Mouse (Mus musculus) right cerebral cortex, postnatal 14 days (tissue): ENCODE results near the gene Fam184b.
"Not testable (repeated sequence)": the region's sequence is repeated elsewhere in the genome, so short reads cannot be mapped to it uniquely, and the experiment has no call there.

Source experiments
- DNase-seq: peaks from one replicate; pipeline ENCODE4 v3.0.0; 2022

Fam184b gene

DNA sequence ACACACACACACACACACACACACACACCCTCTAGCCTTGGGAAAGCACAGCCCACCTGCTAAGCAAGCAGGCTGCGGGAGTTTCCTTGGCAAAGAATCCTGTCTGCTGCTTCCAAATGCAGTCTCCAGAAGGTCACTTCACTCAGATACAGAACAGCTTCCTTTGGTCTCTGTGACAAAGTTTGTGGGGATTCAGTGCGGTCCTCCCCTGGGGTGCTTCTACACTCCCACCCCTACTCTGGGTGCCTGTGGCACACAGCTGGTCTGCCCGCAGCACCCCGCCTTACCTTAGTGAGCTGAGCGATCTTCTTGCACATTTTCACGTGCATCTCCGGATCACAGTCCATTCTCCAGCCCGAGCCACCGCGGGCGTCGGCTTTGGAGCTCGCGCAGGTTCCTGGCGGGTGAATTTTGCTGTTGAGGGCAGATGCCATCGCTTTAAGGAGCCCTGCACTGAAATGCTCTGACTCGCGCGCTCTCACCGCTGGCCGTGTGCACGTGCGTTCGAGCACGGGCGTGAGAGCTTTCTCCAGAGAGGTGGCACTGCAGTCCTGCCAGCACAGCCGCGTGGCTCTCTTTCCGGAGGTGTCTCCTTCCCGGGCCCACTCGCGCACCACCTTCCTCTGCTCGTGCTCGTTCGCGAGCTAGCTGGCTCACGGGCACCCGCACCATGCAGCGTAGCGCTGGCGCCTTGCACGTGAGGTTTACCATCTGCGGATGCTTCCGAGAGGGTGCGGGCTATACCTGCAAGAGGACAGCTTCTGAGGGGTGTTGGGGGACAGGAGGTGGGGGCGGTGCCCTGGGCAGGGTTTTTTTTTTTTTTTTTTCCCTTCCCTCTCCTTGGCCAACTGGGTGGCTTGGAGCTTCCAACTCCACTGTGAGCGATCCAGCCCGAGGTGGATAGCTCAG, at the start of gene Fam184b:
TSS of gene Fam184b (minus strand) at position 809 of the 909 bp plus-strand sequence.
- DNase-seq: peak; percentile 80

DNA sequence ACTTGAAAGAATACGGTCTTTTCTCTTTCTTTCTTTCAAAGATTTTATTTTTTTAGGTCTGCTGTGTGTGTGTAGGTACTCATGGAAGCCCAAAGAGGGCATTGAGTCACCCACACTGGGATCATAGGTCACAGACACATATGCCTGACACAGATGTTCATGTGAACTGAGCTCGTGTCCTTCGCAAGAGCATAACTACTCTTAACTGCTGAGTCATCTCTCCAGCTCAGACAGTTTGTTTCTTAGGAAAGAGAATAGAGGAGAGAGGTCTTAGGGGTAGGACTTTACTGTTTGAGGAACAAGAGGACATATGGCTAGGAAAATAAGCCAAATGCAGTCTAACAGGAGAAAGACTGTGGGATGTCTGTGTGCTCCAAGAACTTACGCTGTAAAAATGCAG, 49.7 kb upstream of the Fam184b start:
- DNase-seq: no peak

DNA sequence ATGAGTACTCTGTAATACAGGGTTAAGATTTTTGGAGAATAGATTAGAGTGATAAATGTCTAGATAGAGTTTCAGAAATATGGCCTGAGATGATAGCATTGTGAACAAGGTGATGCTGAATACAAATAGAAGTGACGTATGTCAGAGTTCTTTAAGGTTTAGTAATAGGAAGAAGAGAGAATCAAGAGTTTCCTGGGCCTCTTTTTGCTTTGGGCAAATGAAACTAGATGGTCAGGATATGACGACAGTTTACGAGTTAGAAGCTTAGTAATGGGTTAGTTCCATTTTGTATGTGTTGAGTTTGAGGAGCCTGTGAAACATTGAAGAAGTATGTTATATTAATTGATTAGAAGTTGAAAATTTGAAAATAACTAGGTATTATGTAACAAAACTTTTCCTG, 46.8 kb upstream of the Fam184b start:
- DNase-seq: no peak

DNA sequence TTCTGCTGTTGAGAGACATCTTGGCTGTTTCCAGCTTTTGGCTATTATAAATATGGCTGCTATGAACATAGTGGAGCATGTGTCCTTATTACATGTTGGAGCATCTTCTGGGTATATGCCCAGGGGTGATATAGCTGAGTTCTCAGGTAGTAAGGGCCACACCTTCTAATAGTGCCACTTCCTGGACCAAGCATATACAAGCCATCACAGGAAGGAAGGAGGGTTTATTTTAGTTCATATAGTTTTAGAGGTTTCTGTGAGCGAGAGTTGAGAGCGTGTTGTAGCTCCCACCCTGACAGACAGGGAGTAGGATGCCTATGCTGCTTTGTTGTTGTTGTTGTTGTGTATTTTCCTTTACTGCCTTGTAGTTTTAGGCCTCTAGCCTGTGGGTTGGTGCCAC, 45.8 kb upstream of the Fam184b start:
- DNase-seq: no peak

DNA sequence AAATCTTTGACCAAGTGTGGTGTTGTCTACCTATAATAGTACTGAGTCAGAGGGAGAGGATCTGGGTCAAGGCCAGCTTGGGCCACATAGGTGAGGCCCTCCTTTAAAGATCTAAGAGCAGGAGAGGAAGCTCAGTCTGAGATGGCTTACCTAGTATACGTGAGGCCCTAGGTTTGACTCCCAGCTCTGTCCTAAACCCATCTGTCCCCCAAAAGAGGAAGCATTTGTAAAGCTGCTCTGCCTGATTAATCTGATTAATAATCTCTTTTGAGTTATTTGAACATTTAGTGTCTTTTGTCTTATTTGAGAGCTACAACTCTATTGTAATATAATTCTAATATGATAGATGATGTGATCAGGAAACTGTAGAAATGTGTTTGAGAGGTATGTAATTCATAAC, 44.0 kb upstream of the Fam184b start:
- DNase-seq: no peak

DNA sequence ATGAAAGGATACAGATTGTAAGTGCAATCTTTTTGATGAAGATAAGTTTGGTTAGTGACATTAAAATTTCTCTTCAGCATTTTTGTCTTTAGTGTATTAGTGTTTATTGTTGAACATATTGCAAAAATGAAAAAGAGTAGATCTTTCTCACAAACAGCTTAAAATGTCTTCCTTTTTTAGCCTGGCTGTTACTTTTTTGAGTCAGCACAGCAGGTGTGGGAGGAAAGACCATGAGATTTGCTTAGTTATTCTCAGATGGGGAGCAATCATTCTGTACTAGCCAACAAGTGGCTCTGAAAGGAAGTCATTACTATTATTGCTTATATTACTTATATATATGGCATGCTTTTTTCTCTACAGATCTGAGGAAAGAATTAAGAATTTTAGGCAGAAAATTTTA, 40.5 kb upstream of the Fam184b start:
- no peak for DNase-seq

DNA sequence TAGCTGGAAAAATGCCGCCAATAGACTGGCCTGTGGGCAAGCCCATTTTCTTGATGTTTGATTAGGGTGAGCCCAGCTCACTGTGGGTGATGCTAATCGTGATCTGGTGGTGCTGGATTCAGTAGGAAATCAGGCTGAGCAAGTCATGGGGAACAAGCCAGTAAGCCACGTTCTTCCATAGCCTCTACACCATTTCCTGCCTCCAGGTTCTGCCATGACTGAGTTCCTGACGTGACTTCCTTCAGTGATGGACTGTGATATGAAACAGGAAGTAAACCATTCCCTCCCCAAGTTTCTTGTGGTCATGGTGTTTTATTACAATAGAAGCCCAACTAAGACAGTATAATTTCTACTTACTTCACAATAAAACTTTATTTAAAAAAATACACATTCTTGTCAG, 38.2 kb upstream of the Fam184b start:
- DNase-seq: no peak

DNA sequence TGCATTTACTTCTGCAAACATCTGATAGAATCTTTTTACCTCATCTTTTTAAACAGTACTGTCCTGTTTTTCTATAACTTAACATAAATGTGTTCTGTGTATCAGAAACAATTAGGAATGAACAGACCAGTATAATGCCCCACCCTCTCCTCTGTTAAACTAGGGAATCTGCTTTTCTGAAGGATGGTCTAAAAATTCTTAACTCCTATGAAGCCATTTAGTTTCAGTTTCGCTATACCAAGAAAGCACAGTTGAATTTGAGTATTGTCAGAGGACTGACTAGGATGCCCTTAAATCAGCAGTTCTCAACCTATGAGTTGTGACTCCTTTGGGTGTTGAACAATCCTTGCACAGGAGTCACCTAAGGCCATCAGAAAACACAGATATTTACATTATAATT, 35.6 kb upstream of the Fam184b start:
- DNase-seq: no peak

DNA sequence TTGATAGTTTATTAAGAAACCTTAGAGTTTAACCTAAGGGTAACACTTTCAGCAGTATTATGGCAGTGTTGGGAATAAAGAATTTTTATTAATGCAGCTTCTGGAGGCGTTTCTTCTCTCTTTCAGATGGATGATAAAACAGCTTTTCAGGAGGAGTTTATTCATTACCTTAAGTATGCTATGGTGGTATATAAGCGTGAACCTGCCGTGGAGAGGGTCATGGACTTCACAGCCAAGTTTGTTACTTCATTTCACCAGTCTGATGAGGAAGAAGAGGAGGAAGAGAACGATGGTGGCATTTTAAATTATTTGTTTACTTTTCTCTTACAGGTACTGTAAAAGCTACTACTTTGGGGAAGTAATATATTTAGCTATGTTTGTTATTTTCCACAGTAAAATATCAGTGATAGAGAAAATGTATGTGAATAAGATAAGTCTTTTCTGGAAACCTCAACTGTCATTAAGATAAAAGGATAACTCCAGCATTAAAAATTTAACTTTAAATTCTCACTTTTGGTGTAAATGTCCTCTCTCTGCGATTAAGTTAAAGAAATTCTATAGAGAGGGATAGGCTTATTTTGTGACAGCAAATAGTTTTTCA, 31.6 kb upstream of the Fam184b start:
- no peak for DNase-seq

DNA sequence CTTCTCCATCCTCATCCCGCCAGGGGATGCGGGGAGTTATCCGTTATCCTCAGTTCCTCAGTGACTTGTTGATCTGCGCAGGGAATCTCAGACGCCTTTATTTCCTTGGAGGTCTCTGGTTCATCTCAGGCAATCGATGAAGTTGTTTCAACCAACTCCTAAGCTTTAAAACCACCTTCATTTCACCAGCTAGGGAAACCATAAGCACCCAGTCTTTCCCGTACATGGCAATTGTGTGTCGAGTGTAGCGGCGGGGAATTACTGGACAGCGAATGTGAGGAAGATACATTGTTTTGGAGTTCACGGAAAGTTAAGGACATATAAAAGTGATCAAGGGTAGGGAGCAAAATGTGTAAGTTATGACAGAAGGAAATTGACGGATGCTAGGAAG, 30.9 kb upstream of the Fam184b start:
- DNase-seq: no peak

DNA sequence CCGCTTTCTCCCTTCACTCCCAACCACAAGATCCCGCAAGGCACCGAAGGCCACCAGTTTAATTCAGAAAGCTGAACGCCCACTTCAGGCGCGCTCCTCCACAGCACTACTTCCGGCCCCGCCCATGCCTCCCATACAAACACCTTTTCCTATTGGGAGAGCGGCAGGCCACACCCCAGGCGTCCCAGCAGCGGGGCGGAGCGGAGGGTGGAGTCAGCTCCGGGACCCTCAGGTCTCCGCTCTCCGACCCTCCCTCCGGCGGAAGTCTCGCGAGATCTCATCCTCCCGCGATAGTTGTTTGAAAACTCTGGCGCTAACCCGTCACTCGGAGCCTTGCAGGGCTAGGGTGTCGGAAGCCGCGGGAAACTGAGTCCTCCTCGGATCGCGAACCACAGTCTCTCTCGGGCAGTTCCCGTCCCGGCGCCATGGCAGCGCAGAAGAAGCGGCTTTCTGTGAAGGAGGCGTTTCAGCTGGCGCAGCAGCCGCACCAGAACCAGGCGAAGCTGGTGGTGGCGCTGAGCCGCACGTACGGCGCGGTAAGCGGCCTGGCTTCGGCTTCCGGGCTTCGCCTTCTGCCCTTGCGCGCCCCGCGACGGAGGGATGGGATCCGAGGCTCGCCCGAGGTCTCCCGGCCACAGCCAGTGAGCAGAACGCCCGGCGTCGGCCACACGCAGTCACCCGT, 30.3 kb upstream of the Fam184b start, which contains the start of gene Ncapg:
TSS of gene Ncapg (plus strand) at position 322 of the 682 bp plus-strand sequence.
- peak; percentile 99 for DNase-seq

DNA sequence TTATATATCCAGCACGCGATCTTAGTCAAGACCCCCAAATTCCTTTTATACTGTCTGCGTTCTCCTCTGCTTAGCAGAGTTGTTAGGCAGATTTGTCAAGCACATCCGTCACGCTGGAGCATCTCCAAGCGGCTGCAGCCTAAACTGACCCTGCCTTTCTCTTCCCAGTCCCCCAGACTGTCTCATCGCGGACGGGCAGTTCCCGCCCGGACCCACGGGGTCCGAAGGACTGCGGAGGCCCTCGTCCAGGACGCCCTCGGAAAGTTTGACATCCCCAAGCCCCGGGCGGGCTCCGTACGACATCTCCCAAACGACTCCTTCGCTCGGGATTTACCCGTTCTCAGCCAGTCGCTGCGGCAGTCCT, 29.8 kb upstream of the Fam184b start:
- DNase-seq: no peak

DNA sequence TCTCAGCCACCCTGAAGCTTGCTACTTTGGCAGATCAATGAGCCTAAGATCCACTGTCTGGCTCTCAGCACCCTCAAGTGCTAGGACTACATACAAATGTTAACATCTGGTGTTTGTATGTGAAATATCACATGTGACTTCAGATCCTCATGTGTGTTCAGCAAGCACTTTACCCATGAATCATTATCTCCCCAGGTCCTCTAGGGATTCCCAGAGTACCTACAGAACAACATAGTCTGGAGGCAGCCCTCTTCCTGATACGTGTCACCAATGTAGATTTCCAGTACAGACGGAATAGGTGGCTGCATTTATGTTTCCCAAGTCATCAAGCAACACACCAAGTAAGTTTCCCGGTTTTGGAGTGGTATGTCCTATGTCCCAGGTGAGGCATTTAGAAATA, 29.4 kb upstream of the Fam184b start:
- no peak for DNase-seq

DNA sequence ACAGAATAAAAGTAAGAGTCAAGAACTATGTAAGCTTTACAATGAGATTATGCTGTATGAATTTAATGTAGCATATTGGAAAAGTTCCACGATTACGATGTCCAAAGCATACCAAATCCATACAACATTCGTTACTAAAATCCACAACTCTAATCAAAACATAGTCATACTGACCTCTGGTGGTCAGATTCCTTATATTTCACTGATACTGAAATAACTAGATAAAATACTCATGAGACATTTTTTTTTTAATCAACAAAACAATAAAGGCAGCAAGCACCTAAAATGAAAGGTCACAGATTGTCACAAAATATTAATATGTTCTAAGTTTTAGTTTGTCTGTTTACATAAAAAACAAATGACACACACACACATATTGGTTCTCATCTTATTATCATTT, 28.9 kb upstream of the Fam184b start:
- DNase-seq: no peak

DNA sequence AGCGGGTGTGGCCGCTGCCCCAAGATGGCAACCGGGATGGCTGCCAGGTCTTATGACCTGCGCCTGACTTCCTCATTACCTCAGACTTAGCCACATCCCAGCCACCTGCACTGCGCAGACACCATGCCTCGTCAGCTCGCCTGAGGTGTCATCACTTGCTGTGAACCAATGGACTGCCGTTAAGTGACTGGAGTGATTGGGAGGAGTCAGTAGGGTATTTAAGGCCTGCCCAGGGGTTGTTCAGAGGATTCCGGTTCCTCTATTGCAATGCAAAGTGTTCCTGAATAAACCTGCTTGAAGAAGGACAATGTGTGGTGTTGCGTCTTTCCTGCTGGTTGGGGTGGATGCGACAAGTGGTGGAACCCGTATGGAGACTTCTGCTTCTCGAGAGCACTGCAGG, 19.0 kb upstream of the Fam184b start:
- DNase-seq: not testable (repeated sequence)

DNA sequence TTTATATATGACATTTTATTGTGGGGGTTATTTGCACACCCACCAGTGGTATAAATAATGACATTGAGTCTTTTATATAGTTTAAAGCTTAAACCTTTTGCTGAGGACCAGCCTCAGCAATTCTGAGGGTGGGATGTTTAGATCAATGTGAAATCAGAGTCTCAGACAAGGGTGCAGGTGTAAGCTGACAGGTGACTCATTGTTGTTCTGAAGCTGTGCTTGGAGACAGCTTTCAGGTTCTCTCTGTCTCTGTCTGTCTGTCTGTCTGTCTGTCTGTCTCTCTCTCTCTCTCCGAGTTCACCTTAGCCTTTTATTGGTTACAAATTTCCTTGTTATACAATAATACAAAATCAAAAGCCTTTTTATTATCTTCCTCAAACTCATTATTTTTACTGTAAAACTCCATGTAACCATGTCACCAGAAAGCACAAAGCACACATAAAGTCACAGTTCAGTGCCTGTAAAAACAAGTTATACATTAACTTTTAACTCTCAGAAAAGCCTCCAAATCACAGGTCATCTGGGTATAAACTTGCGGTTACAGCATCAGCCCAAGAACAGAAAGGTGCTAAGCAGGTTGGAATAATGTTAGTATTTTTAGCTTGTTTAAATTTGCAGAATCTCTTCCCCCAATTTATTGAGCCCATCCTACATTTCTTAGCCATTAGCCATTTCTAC, 11.8 kb upstream of the Fam184b start:
- DNase-seq: no peak

DNA sequence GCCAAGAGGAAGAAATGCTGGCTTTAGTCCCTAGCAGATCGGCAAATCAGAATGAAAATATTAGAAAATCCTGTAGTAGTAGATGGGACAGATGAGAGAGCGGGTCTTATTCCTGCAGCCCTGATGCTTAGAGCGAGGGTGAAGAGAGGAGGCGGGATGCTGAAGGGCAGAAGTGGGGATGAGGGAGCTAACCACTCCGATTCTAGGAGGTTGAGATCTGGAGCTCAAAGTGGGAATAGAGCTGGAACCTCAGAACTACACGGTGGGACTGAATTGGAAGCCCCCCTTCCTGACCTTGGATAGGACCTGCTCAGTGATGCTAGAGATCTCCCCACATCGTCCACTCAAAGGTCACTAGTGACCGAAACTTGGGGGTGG, 290 bp upstream of the Fam184b start:
- no peak for DNase-seq

DNA sequence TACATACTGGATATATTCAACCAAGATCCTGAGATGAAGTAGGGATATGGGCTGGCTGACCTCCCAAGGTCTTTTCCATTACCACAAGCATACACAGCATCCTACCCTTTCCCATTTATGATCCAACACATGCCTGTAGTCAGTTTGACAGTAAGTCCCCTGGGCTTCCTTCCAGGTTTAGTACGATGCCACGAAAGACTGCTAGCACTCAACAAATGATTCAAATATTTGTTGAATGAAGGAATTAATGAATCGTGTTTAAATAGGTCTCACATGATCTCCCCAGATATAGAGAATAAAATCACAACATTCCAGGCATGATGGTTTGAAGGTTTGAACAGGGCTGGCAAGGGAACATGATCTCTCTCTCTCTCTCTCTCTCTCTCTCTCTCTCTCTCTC, 1.0 kb downstream of the Fam184b start:
- no peak for DNase-seq

DNA sequence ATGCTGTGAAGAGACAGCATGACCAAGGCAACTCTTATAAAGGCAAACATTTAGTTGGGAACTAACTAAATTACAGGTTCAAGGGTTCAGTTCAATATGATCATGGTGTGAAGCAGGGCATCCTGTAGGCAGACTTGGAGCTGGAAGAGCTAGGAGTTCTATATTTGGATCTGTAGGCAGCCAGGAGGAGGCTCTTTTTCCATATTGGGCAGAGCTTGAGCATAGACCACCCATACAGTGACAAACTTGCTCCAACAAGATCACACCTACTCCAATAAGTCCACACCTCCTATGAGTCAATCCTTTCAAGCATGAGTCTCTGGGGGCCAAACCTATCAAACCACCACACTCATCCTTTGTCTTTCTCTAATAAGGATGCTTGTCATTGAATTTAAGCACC, 9.9 kb downstream of the Fam184b start:
- no peak for DNase-seq

DNA sequence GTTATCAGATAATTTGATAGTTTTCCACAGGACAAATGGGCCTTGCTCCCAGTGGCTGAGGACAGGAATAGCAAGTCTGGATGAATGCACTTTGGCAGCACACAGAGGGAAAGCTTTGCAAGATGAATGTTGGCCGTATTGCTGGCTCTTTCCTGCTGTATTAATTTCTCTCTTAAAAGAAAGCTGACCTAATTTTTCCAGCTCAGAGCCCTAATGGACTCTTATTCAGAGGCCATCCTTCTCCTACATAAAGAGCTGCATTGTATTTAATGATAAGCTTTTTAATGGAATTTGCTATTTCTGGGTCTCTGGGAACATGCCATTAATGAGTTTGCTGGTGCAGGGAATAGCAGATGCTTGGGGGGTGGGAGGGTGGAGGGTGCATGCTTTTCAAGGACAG, 11.6 kb downstream of the Fam184b start:
- DNase-seq: no peak

DNA sequence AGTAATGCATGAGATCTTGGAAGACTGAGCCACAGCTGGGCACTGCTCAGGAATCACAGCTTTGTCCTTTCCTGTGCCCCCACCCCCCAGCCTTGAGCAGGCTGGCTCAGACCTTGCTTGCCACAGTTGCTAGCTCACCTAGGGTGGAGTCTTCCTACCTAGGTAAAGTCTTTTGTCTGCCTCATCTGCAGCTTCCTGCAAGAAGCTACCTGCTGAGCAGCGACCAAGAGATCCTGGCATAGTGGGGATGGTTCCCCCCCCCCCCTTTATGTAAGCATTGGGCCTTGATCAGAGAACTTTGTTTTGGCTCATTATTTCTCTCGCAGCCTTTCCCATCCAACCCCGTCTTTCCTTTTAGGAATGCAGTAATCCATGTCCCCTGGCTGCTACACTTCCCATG, 17.9 kb downstream of the Fam184b start:
- no peak for DNase-seq

DNA sequence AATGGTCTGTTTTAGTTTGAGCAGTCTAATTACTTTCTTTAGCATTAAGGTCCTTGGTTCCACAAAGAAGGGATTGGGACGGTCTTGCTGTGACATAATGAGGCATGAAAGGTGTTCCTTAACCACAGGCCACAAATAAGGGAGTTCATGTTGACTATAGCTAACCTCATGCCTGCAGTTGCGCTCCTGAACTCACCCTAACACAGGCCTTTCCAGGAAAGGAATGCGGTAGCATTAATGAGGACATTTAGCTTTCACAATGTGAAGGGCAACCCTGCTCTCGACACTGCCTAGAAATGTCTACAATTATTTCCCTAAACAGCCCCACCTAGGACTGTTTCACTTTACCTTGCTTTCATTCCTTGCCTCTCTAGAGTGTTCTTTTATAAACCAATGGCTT, 40.4 kb downstream of the Fam184b start:
- no peak for DNase-seq

DNA sequence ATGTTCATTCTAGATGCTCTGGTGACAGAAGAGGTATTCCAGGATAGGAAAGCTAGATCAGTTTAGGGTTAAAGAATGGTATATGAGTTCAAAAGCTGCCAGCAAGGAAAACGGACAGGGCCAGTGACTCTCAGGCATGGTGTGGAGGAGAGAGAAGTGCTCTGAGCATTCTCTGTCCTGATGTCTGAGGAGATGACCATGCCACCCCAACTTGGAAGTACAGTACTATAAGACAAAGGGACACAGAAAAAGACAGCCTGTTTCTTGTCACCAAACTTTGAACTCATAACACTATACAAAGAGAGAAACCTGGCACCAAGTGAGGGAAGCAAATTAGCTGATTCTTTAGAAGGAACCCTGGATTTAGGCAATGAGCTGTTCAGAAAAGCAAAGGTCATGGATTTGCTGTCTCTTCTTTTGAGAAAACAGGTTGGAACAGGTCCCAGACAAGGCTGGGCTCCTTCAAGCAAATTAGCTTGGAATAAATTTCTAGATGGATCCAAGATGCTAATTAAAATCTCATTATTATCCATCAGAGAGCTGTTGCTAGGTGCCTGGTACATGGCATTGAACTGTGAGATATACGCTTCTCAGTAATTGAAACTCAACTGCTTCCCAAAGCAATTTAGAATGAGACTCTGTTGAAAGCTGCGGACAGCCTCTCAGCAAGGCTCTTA, 43.9 kb downstream of the Fam184b start:
- no peak for DNase-seq
